Mouse (Mus musculus): ENCODE measurements at regions not wholly inside any gene's neighbourhood (a gene's known extent, or its start where the extent isn't known, plus 50 kb on each side); places are given as distances from the start of the nearest gene placed in this dataset.

GRCm38 (mm10) chr8:126723259-126724122, 129.7 kb upstream of the Irf2bp2 start:
- TF ChIP-seq MYC (IDR thresholded peaks at IDR 0.05; ENCODE audit: low read depth, low read length), result no peak
- no peak for TF ChIP-seq USF1 (IDR thresholded peaks at IDR 0.05; ENCODE audit: low read depth, low read length)
- TF ChIP-seq POLR2A (IDR thresholded peaks at IDR 0.05; ENCODE audit: control insufficient read depth in 1 of 2, insufficient read depth in 1 of 2, low read depth in 1 of 2, low read length in 2 of 2, poor library complexity in 1 of 2), result no peak
- no peak for TF ChIP-seq TBP (IDR thresholded peaks at IDR 0.05; ENCODE audit: low read depth, low read length)
